Mouse (Mus musculus) embryonic fibroblast, embryonic 13.5 days (primary cell): ENCODE data around the gene Eif2s3x.

Source experiments
- CTCF ChIP-seq: IDR thresholded peaks from 2 replicates; pipeline ENCODE4 v1.5.1; 2011; ENCODE audit warnings: mild to moderate bottlenecking, control low read depth, low read length, moderate library complexity, borderline replicate concordance; ENCODE audit not compliant: insufficient read depth
- POLR2A ChIP-seq: IDR thresholded peaks from 2 replicates; pipeline ENCODE4 v1.6.1; 2011; ENCODE audit warnings: low read depth, mild to moderate bottlenecking, control low read depth, low read length, moderate library complexity

- no peak for TF ChIP-seq CTCF
- TF ChIP-seq POLR2A: no peak
Measured at GRCm38 (mm10) chrX:94140080-94140479, 72.6 kb downstream of the Eif2s3x start.
